Mouse (Mus musculus) ovary, adult 18-20 months (tissue): ENCODE measurements around the gene Zbtb37.

Experiments used
- DNase-seq: peaks from one replicate; pipeline ENCODE4 v3.0.0; 2022; ENCODE audit warnings: low spot score, mixed read lengths

The Zbtb37 gene

GRCm38 (mm10) chr1:160978071-160978735, 56.4 kb downstream of the Zbtb37 start, which contains the start of gene Serpinc1:
TSS of gene Serpinc1 (plus strand) at chr1:160978585.
- no peak for DNase-seq

DNA sequence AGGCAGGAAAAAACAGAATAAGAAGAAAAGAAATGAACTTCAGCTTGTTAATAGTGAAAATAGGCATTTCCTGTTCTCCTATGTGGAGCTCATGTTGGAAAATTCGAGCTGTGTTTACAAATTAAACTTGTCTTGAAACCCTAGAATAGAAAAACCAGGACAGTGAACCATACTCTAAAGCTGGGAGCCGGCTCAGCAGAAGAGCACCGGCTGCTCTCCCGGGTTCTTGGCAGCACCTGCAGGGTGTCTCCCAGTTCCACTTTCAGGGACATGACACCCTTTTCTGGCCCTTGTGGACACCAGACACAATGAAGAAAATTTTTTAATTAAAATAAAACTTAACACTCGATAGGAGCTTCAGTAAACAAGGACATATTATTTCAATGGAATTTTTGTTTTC, 66.0 kb downstream of the Zbtb37 start:
- no peak for DNase-seq

- DNase-seq, result no peak
Measured at GRCm38 (mm10) chr1:160967268-160967667, 67.4 kb downstream of the Zbtb37 start.

DNA sequence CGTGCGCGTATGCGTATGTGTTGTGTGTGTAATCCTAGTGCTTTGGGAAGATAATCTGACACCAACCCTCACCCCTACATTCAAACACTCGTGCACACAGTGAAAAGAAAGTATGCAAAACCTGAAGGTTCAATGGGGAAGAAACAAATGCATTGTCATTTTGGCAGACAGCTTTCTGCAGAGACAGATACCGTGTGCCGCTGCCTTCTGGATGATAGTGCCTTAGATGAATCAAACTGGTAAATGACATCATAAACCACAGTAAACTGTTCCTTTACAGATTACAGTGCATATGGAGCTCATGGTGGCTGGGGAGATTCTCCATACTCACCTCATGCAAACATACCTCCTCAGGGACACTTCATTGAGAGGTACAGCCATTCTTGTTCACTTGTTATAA, 71.5 kb downstream of the Zbtb37 start:
- no peak for DNase-seq
